Mouse (Mus musculus): ENCODE results near the gene Osbpl3. TPM values are rescaled to one million over a fixed set of nuclear protein-coding genes. Genes with fewer than 3 reads are reported as not detected.

Gene Osbpl3
- polyA plus RNA-seq, 1 experiment from 2014 or later: 5.3 TPM

DNA sequence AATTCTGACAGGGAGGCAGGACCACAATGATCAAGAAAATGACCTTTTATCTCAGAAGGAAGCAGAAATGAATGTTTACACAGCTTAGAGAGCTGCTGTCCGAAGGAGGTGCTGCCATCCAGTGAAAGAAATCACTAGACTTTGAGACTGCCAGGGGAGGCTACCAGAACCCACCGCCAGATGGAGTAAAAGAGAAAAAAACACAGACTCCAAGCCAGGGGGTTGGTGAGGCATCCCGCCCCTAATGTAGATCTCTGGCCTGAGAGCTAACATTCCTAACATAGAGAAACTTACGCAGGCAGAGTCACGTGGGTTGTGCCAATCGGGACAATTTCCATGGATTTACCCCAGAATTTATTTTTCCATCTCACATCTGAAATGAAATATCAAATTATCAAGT lies 147.0 kb downstream of the Osbpl3 start:
- H3K27ac ChIP-seq (ENCODE audit: low read length): no peak overlapping the region
- peak; percentile 63; the same call in 1 of the 2 replicates for ATAC-seq
- no peaks in the 10 kb centered on the region for H3K36me3 ChIP-seq (ENCODE audit: control insufficient read depth, insufficient read depth)
- no peaks in the 10 kb centered on the region for H3K9me3 ChIP-seq (ENCODE audit: control insufficient read depth, low read length)
- H3K27me3 ChIP-seq (replicated peaks; ENCODE audit: control insufficient read depth, insufficient read depth, low read length): no peaks in the 10 kb centered on the region
- no peak overlapping the region for H3K4me3 ChIP-seq (replicated peaks; ENCODE audit: low read length)
- H3K9ac ChIP-seq (replicated peaks; ENCODE audit: low read depth, low read length): no peak overlapping the region
- 39% methylated on average over 6 of the region's 6 CpGs for WGBS
- no peak overlapping the region for H3K4me2 ChIP-seq (ENCODE audit: low read length)
- H3K4me1 ChIP-seq (replicated peaks; ENCODE audit: control insufficient read depth, insufficient read depth, low read length): no peaks in the 10 kb centered on the region

DNA sequence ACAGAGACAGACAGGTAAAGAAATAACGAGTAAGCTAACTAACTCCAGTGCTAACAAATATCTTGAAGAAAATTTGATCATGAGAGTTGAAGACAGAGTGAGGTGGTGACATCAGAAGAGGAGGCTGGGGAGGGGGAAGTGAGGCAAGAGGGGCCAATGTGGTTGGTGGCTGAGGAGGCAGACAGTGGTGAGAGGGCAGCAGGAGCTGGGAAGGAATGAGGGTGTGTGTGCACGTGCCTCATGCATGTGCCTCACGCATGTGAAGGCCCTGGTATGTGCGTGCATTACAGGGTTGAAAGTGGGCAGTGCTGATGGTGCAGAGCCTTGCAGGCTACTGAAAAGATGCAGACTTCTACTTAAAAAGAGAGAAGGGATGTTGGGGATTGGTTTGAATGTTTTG lies 149.4 kb downstream of the Osbpl3 start:
- Histone ChIP-seq H3K9ac (replicated peaks; ENCODE audit: low read depth, low read length) (no peak overlapping the region), H3K9me3 (ENCODE audit: control insufficient read depth, low read length) (no peaks in the 10 kb centered on the region), H3K4me3 (replicated peaks; ENCODE audit: low read length) (no peak overlapping the region), H3K27ac (ENCODE audit: low read length) (no peak overlapping the region), H3K4me2 (ENCODE audit: low read length) (no peak overlapping the region), H3K4me1 (replicated peaks; ENCODE audit: control insufficient read depth, insufficient read depth, low read length) (no peaks in the 10 kb centered on the region), H3K27me3 (replicated peaks; ENCODE audit: control insufficient read depth, insufficient read depth, low read length) (no peaks in the 10 kb centered on the region), H3K36me3 (ENCODE audit: control insufficient read depth, insufficient read depth) (no peaks in the 10 kb centered on the region)
- 80% methylated on average over 4 of the region's 4 CpGs for WGBS
- ATAC-seq: no peak

DNA sequence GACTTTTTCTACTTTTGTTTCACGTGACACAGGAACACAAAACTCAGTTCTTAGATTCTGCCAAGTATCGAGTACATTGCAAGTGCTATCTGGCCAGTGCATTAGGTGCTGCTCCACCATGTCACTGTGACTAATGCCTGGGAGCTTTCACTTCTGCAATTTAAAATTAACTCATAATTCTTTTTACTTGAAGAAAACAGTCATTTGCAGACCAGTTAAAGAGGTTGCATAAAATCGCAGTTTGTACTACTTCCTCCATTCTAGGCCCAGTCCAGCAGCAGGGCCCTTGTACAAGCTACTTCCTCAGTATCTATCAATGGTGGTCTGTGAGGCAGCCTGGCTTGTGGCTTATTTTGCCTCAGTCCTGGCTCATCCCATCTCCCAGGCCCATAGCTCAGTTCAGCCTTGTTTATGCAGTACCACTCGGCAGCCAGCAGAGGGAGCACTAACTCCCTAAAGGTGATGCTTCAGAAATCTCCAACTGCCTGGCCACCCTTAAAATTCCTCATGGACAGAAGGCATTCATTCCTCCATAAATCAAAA lies 151.0 kb downstream of the Osbpl3 start:
- H3K4me3 ChIP-seq (replicated peaks; ENCODE audit: low read length): no peak overlapping the region
- WGBS: 61% methylated on average over 4 of the region's 4 CpGs
- H3K9me3 ChIP-seq (ENCODE audit: control insufficient read depth, low read length): no peaks in the 10 kb centered on the region

DNA sequence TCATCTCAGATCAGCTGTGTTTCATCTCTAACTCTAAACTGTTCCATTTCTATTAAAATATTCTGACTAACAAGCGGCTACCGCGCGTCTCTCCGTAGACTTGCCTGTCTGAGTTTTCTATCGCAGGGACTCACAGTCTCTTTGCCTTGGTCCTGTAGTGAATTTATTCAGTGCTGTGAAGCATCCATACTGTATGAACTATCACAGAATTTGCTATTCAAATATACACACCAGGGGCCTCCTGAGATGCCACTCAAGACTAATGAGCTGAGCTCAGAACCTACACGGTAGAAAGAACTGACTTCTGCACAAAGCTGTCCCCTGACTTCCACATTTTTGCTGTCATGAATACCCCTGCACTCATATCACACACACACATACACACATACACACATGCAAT lies 154.9 kb downstream of the Osbpl3 start:
- Histone ChIP-seq H3K4me1 (replicated peaks; ENCODE audit: control insufficient read depth, insufficient read depth, low read length) (no peaks in the 10 kb centered on the region), H3K27me3 (replicated peaks; ENCODE audit: control insufficient read depth, insufficient read depth, low read length) (no peaks in the 10 kb centered on the region), H3K9me3 (ENCODE audit: control insufficient read depth, low read length) (no peaks in the 10 kb centered on the region), H3K36me3 (ENCODE audit: control insufficient read depth, insufficient read depth) (no peaks in the 10 kb centered on the region), H3K9ac (replicated peaks; ENCODE audit: low read depth, low read length) (no peak overlapping the region), H3K27ac (ENCODE audit: low read length) (no peak overlapping the region), H3K4me2 (ENCODE audit: low read length) (no peak overlapping the region), H3K4me3 (replicated peaks; ENCODE audit: low read length) (no peak overlapping the region)
- 53% methylated on average over 7 of the region's 7 CpGs for WGBS
- no peak for ATAC-seq

More for the DNA sequence above, 151.0 kb downstream of the Osbpl3 start:
- Histone ChIP-seq H3K27me3 (replicated peaks; ENCODE audit: control insufficient read depth, insufficient read depth, low read length) (no peaks in the 10 kb centered on the region), H3K36me3 (ENCODE audit: control insufficient read depth, insufficient read depth) (no peaks in the 10 kb centered on the region), H3K4me2 (ENCODE audit: low read length) (no peak overlapping the region), H3K4me1 (replicated peaks; ENCODE audit: control insufficient read depth, insufficient read depth, low read length) (no peaks in the 10 kb centered on the region), H3K9ac (replicated peaks; ENCODE audit: low read depth, low read length) (no peak overlapping the region), H3K27ac (ENCODE audit: low read length) (no peak overlapping the region)
- ATAC-seq: peak; percentile 52; the same call in 1 of the 2 replicates

DNA sequence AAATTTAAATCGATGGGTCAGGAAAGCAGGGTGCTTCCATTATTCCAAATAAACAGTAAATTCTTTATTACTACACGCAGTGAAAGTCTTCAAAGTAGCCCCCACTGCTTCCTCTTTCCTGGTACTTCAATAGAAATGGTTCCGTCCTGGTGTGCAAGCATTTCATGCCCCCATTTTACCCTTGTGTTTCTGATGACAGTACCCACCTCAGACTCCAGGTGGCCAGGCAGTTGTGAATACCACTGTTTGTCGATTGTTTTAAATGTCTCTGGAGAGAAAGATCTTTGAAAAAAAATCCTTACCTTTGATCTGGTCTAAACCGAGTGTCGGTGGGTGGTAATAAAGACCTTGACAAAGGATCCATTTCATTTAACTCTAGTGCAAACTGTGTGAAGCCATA lies 155.4 kb downstream of the Osbpl3 start:
- Histone ChIP-seq H3K4me3 (replicated peaks; ENCODE audit: low read length) (no peak overlapping the region), H3K36me3 (ENCODE audit: control insufficient read depth, insufficient read depth) (no peaks in the 10 kb centered on the region), H3K9ac (replicated peaks; ENCODE audit: low read depth, low read length) (no peak overlapping the region), H3K27me3 (replicated peaks; ENCODE audit: control insufficient read depth, insufficient read depth, low read length) (no peaks in the 10 kb centered on the region), H3K27ac (ENCODE audit: low read length) (no peak overlapping the region), H3K4me2 (ENCODE audit: low read length) (no peak overlapping the region), H3K9me3 (ENCODE audit: control insufficient read depth, low read length) (no peaks in the 10 kb centered on the region), H3K4me1 (replicated peaks; ENCODE audit: control insufficient read depth, insufficient read depth, low read length) (no peaks in the 10 kb centered on the region)
- WGBS: 59% methylated on average over 6 of the region's 6 CpGs
- no peak for ATAC-seq

DNA sequence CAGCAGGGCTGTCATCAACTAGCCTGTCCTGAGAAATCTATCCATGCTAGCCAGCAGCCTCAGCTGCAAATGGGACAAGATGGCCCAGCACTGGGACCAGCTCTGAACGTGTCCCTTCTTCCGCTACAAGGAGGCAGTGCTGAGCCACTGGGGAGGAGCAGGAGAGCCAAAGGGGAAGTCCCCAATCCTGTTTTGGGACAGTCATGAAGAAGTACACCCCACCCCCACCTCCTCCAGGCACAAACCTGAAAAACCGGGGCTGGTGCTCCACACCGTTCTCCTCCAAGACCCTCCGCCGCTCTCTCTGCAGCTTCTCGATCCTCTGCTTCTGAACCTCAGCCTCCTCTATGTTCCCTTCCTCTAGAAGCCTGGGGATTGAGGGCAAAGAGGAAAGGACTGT lies 156.9 kb downstream of the Osbpl3 start:
- 87% methylated on average over 7 of the region's 7 CpGs for WGBS
- H3K27me3 ChIP-seq (replicated peaks; ENCODE audit: control insufficient read depth, insufficient read depth, low read length): no peaks in the 10 kb centered on the region
- H3K4me3 ChIP-seq (replicated peaks; ENCODE audit: low read length): no peak overlapping the region
- no peak overlapping the region for H3K4me2 ChIP-seq (ENCODE audit: low read length)
- H3K9ac ChIP-seq (replicated peaks; ENCODE audit: low read depth, low read length): no peak overlapping the region
- no peaks in the 10 kb centered on the region for H3K36me3 ChIP-seq (ENCODE audit: control insufficient read depth, insufficient read depth)
- no peaks in the 10 kb centered on the region for H3K4me1 ChIP-seq (replicated peaks; ENCODE audit: control insufficient read depth, insufficient read depth, low read length)
- H3K27ac ChIP-seq (ENCODE audit: low read length): no peak overlapping the region
- no peak for ATAC-seq
- H3K9me3 ChIP-seq (ENCODE audit: control insufficient read depth, low read length): no peaks in the 10 kb centered on the region

DNA sequence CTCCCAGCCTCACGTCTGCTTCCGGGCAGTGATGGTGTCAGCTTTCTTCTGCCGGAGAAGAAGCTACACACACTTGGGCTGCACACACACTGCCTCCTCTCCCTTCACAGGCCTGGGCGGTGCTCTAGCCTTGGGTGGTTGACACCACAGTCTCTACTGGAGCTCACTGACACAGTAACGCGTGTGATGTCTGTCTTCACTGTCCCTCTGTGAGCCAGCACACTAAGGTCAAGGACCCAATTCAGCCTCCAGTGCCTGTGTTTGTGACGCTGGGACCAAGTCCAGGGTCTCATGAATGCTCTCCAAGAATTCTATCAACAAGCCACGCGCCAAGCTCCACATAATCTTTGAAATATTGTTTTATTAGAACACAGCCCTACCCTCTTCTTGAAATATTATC lies 158.3 kb downstream of the Osbpl3 start:
- WGBS: 90% methylated on average over 9 of the region's 9 CpGs
- no peak overlapping the region for H3K27ac ChIP-seq (ENCODE audit: low read length)
- no peaks in the 10 kb centered on the region for H3K4me1 ChIP-seq (replicated peaks; ENCODE audit: control insufficient read depth, insufficient read depth, low read length)
- no peaks in the 10 kb centered on the region for H3K36me3 ChIP-seq (ENCODE audit: control insufficient read depth, insufficient read depth)
- no peak overlapping the region for H3K4me2 ChIP-seq (ENCODE audit: low read length)
- ATAC-seq: no peak
- H3K27me3 ChIP-seq (replicated peaks; ENCODE audit: control insufficient read depth, insufficient read depth, low read length): no peaks in the 10 kb centered on the region
- H3K9me3 ChIP-seq (ENCODE audit: control insufficient read depth, low read length): no peaks in the 10 kb centered on the region
- H3K9ac ChIP-seq (replicated peaks; ENCODE audit: low read depth, low read length): no peak overlapping the region
- no peak overlapping the region for H3K4me3 ChIP-seq (replicated peaks; ENCODE audit: low read length)

DNA sequence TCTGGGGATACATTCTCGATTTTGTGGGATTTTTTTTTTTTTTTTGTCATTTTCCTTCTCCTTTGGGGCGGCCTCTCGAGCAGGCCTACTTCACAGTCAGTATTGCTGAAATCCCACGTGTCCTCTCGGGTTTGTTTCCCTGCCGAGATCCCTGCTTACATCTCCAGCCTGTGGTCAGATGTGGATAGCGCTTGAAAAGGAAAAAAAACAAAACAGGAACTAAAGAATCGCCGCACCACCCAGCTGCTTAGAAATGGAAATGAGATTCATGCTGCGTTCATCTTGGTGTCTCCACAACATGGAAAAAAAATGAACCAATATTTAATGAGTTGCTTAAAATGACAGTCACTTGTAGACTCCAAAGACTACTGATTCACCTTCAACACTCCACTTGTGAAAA lies 160.9 kb downstream of the Osbpl3 start:
- Histone ChIP-seq H3K36me3 (ENCODE audit: control insufficient read depth, insufficient read depth) (no peaks in the 10 kb centered on the region), H3K27ac (ENCODE audit: low read length) (no peak overlapping the region), H3K4me1 (replicated peaks; ENCODE audit: control insufficient read depth, insufficient read depth, low read length) (no peaks in the 10 kb centered on the region), H3K4me3 (replicated peaks; ENCODE audit: low read length) (no peak overlapping the region), H3K27me3 (replicated peaks; ENCODE audit: control insufficient read depth, insufficient read depth, low read length) (no peaks in the 10 kb centered on the region), H3K9ac (replicated peaks; ENCODE audit: low read depth, low read length) (no peak overlapping the region), H3K9me3 (ENCODE audit: control insufficient read depth, low read length) (no peaks in the 10 kb centered on the region), H3K4me2 (ENCODE audit: low read length) (no peak overlapping the region)
- no peak for ATAC-seq
- WGBS: 71% methylated on average over 10 of the region's 10 CpGs

DNA sequence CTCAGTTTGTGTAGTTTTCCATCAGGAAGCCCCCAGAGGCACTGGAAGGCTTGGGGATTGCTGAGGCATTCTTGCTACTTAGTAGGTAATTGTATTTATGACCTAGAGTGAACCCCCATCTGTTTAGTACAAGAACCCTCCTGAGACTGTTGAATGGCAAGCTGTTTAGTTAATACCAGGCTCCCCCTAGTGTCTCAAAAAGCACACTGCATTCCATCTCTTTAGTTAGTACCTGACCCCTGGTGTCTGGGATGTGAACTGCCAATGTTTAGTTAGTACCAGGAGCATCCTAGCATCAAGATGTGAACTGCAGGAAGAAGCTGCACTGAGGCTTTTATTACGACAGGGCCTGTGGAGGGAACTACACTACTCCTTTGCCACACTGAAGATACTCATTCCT lies 161.9 kb downstream of the Osbpl3 start:
- no peaks in the 10 kb centered on the region for H3K9me3 ChIP-seq (ENCODE audit: control insufficient read depth, low read length)
- H3K27ac ChIP-seq (ENCODE audit: low read length): no peak overlapping the region
- H3K27me3 ChIP-seq (replicated peaks; ENCODE audit: control insufficient read depth, insufficient read depth, low read length): no peaks in the 10 kb centered on the region
- no peak overlapping the region for H3K4me2 ChIP-seq (ENCODE audit: low read length)
- 53% methylated on average over 1 of the region's 1 CpGs for WGBS
- ATAC-seq: peak; percentile 68; the same call in 1 of the 2 replicates
- no peak overlapping the region for H3K4me3 ChIP-seq (replicated peaks; ENCODE audit: low read length)
- H3K9ac ChIP-seq (replicated peaks; ENCODE audit: low read depth, low read length): no peak overlapping the region
- H3K36me3 ChIP-seq (ENCODE audit: control insufficient read depth, insufficient read depth): no peaks in the 10 kb centered on the region
- H3K4me1 ChIP-seq (replicated peaks; ENCODE audit: control insufficient read depth, insufficient read depth, low read length): no peaks in the 10 kb centered on the region

DNA sequence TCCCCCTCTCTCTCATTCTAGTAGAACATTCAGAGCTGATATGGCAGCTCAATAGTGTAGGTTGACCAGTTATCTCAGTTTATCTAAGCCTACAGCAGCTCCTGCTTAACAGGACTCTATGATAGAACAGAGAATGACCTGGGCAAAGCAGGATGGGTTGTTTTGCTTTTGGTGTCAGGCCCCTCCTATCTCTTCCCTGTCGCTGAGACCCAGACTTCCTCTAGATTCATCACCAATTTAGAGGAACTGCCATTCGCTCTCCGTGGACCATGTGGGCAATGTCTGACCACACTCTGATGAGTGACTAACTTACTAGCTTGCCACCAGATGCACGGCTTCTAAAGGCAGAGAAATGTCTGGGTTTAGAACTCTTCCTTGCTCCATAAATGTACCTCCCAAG lies 164.4 kb downstream of the Osbpl3 start:
- 93% methylated on average over 4 of the region's 4 CpGs for WGBS
- H3K9ac ChIP-seq (replicated peaks; ENCODE audit: low read depth, low read length): no peak overlapping the region
- H3K36me3 ChIP-seq (ENCODE audit: control insufficient read depth, insufficient read depth): no peaks in the 10 kb centered on the region

More for the DNA sequence above, 164.4 kb downstream of the Osbpl3 start:
- Histone ChIP-seq H3K9me3 (ENCODE audit: control insufficient read depth, low read length) (no peaks in the 10 kb centered on the region), H3K4me3 (replicated peaks; ENCODE audit: low read length) (no peak overlapping the region), H3K27me3 (replicated peaks; ENCODE audit: control insufficient read depth, insufficient read depth, low read length) (no peaks in the 10 kb centered on the region), H3K27ac (ENCODE audit: low read length) (no peak overlapping the region), H3K4me1 (replicated peaks; ENCODE audit: control insufficient read depth, insufficient read depth, low read length) (no peaks in the 10 kb centered on the region), H3K4me2 (ENCODE audit: low read length) (no peak overlapping the region)
- no peak for ATAC-seq

Measured in forebrain, embryonic 16.5 days (tissue).